Mouse (Mus musculus) C2C12 (cell line): ENCODE measurements around the gene Ntsr1.

Experiments used
- CTCF ChIP-seq: IDR thresholded peaks from one replicate; pipeline ENCODE4 v1.5.1; 2011; ENCODE audit not compliant: control insufficient read depth, insufficient read depth, insufficient read length
- MAX ChIP-seq: IDR thresholded peaks from one replicate; pipeline ENCODE4 v1.6.1; 2011; ENCODE audit warnings: mild to moderate bottlenecking, control low read depth
- MYOG ChIP-seq: IDR thresholded peaks from one replicate; pipeline ENCODE4 v1.6.1; 2011; ENCODE audit not compliant: control insufficient read depth, insufficient read length; ENCODE audit errors: extremely low read depth
- USF1 ChIP-seq: IDR thresholded peaks from one replicate; pipeline ENCODE4 v1.6.1; 2011; ENCODE audit warnings: low read depth, mild to moderate bottlenecking, control low read depth, moderate library complexity

DNA sequence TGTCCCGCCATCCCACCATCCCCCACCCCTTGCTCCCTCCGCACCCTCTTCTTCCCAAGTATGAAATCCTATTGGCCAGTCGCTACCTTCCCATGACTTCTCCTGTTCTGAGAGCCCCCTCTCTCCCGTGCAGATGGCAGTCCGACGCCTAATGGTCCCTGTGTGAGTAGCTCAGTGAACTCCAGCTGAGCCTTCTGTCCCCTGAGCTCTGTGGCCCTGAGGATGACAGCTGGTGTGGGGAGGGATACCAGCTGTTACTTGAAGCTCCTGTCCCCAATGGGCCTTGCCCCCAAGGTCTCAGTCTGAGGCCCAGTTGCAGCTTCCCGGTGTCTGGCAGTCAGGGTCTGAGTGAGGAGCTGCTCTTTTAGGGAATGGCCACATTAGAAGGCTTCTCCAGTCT, 33.3 kb upstream of the Ntsr1 start:
- TF ChIP-seq CTCF (no peak), USF1 (no peak), MYOG (no peak), MAX (no peak)
